10 mouse cellular contexts compared by ENCODE assay signal in the genomic region with DNA sequence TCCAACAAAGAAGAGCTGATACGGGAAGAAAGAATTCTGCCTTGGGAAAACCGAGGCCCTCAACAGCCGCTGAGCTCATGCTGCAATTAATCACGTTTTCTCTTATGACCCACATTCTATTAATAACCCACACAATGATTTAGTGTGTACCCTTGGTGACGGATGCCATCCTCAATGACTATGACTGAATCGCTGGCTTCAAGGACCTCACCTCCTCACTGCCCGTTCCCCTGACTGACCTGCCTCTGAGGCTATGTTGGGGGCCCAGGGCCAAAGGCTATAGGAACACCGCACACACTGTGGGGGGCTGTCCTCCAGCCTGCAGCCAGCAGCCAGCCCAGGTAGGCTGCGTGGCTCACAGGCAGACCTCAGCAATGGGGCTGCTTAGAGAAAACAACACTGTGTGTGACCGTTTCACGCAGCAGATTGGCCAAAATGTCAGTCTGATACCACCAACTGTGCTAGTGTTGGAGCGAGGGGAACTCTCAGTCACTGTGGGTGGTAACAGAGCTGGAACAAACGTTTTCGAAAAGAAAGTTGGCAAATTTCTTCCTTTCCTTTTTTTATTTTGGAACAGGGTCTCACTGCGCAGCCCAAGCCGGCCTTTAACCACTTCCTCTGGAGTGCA.
DNase-seq lines count a peak whose midpoint lies in the region; ATAC-seq and TF ChIP-seq lines count a peak whose summit lies in the region.
"Had no signal": no experiment of that assay in that cellular context is flagged by ENCODE, and none has a peak within 500 bp of the region (broad histone marks: within the 10 kb centered on the region; RNA-seq: fewer than 3 reads in every experiment).

No protein-coding gene starts in this region.

- no peaks in the 10 kb centered on the region for H3K27me3 ChIP-seq in embryonic facial prominence, embryonic 14.5 days (replicated peaks; ENCODE audit: control insufficient read depth, insufficient read depth, low read length)
- H3K27me3 ChIP-seq in embryonic facial prominence, embryonic 10.5 days (replicated peaks; ENCODE audit: low read depth, poor library complexity, severe bottlenecking): no peaks in the 10 kb centered on the region
- H3K27me3 ChIP-seq in kidney, postnatal 0 days (ENCODE audit: insufficient read depth, low read length): no peaks in the 10 kb centered on the region
- no peaks in the 10 kb centered on the region for H3K27me3 ChIP-seq in kidney, embryonic 15.5 days
- no peaks in the 10 kb centered on the region for H3K27me3 ChIP-seq in liver, postnatal 0 days (ENCODE audit: insufficient read depth, low read length)
- H3K27me3 ChIP-seq: neural tube, embryonic 12.5 days had no signal

- H3K27ac ChIP-seq in embryonic facial prominence, embryonic 14.5 days (replicated peaks; ENCODE audit: low read depth, low read length): no peak overlapping the region
- H3K27ac ChIP-seq in embryonic facial prominence, embryonic 10.5 days (replicated peaks): no peak overlapping the region
- peak overlapping the region; percentile 36; the same call in 1 of the 2 replicates for H3K27ac ChIP-seq in kidney, postnatal 0 days
- H3K27ac ChIP-seq in kidney, embryonic 15.5 days: no peak overlapping the region
- no peak overlapping the region for H3K27ac ChIP-seq in liver, postnatal 0 days (ENCODE audit: low read depth)
- H3K27ac ChIP-seq: neural tube, embryonic 12.5 days had no signal

- ATAC-seq in embryonic facial prominence, embryonic 14.5 days (ENCODE audit: low read depth): peak; percentile 16; the same call in 1 of the 2 replicates
- ATAC-seq in kidney, postnatal 0 days (replicated peaks; ENCODE audit: low FRiP score, low read depth): 0 out of 2 replicates have a peak, but pooled peaks have one; percentile 14
- no peak for ATAC-seq in kidney, embryonic 15.5 days (replicated peaks; ENCODE audit: low FRiP score)
- no peak for ATAC-seq in liver, postnatal 0 days
- ATAC-seq: forebrain, embryonic 16.5 days had no signal

- no peak for DNase-seq in embryonic facial prominence, embryonic 14.5 days (ENCODE audit: low spot score)
- no peak for DNase-seq in embryonic facial prominence, embryonic 10.5 days (ENCODE audit: low spot score)
- peak; percentile 46 for DNase-seq in kidney, postnatal 0 days (ENCODE audit: low spot score)
- DNase-seq in adrenal gland, adult 8-10 months: peak; percentile 73
- peak; percentile 64 to 72 for DNase-seq in layer of hippocampus, postnatal 36 days
- DNase-seq in natural killer cell, adult 2 months (ENCODE audit: low spot score in 2 of 2): no peak
- no peak for DNase-seq in liver, postnatal 0 days

- no peak for TF ChIP-seq CTCF in kidney, postnatal 0 days (IDR thresholded peaks at IDR 0.05; ENCODE audit: low read depth)
- no peak for TF ChIP-seq CTCF in liver, postnatal 0 days (IDR thresholded peaks at IDR 0.05; ENCODE audit: low read depth)

- H3K4me1 ChIP-seq in embryonic facial prominence, embryonic 14.5 days (ENCODE audit: control insufficient read depth, insufficient read depth, low read length): 0 out of 2 replicates have a peak, but pooled peaks cover under 1% of the 10 kb centered on the region
- peaks cover 26% of the 10 kb centered on the region for H3K4me1 ChIP-seq in embryonic facial prominence, embryonic 10.5 days
- peaks cover 5% of the 10 kb centered on the region; the same call in 1 of the 2 replicates for H3K4me1 ChIP-seq in kidney, postnatal 0 days (replicated peaks; ENCODE audit: insufficient read depth, low read length)
- peaks cover 51% of the 10 kb centered on the region for H3K4me1 ChIP-seq in kidney, embryonic 15.5 days
- no peaks in the 10 kb centered on the region for H3K4me1 ChIP-seq in liver, postnatal 0 days (ENCODE audit: insufficient read depth)

- no peaks in the 10 kb centered on the region for H3K36me3 ChIP-seq in embryonic facial prominence, embryonic 14.5 days (ENCODE audit: control insufficient read depth, insufficient read depth, low read length)
- H3K36me3 ChIP-seq in embryonic facial prominence, embryonic 10.5 days (replicated peaks): no peaks in the 10 kb centered on the region
- H3K36me3 ChIP-seq in kidney, postnatal 0 days (ENCODE audit: insufficient read depth, low read length): no peaks in the 10 kb centered on the region
- no peaks in the 10 kb centered on the region for H3K36me3 ChIP-seq in kidney, embryonic 15.5 days
- no peaks in the 10 kb centered on the region; the same call in 1 of the 2 replicates for H3K36me3 ChIP-seq in liver, postnatal 0 days (replicated peaks; ENCODE audit: insufficient read depth, low read length)
- H3K36me3 ChIP-seq: neural tube, embryonic 12.5 days had no signal

- H3K9ac ChIP-seq in embryonic facial prominence, embryonic 14.5 days (ENCODE audit: low read depth, low read length): no peak overlapping the region
- H3K9ac ChIP-seq in kidney, postnatal 0 days (ENCODE audit: low read depth, low read length): no peak overlapping the region
- no peak overlapping the region for H3K9ac ChIP-seq in kidney, embryonic 15.5 days
- H3K9ac ChIP-seq in liver, postnatal 0 days (replicated peaks): no peak overlapping the region
- H3K9ac ChIP-seq: neural tube, embryonic 12.5 days had no signal

- no peaks in the 10 kb centered on the region for H3K9me3 ChIP-seq in embryonic facial prominence, embryonic 14.5 days (ENCODE audit: control insufficient read depth, low read length)
- no peaks in the 10 kb centered on the region for H3K9me3 ChIP-seq in embryonic facial prominence, embryonic 10.5 days
- no peaks in the 10 kb centered on the region for H3K9me3 ChIP-seq in kidney, postnatal 0 days (replicated peaks; ENCODE audit: low read length)
- no peaks in the 10 kb centered on the region for H3K9me3 ChIP-seq in kidney, embryonic 15.5 days (replicated peaks)
- no peaks in the 10 kb centered on the region for H3K9me3 ChIP-seq in liver, postnatal 0 days (ENCODE audit: low read length)
- H3K9me3 ChIP-seq: neural tube, embryonic 12.5 days had no signal

- no peak overlapping the region for H3K4me2 ChIP-seq in embryonic facial prominence, embryonic 14.5 days (ENCODE audit: low read depth, low read length)
- H3K4me2 ChIP-seq in kidney, postnatal 0 days (ENCODE audit: low read length): no peak overlapping the region
- no peak overlapping the region for H3K4me2 ChIP-seq in kidney, embryonic 15.5 days
- H3K4me2 ChIP-seq in liver, postnatal 0 days (ENCODE audit: low read depth, low read length): no peak overlapping the region
- H3K4me2 ChIP-seq: neural tube, embryonic 12.5 days had no signal

- H3K4me3 ChIP-seq in embryonic facial prominence, embryonic 14.5 days (ENCODE audit: low read depth, low read length): no peak overlapping the region
- no peak overlapping the region for H3K4me3 ChIP-seq in embryonic facial prominence, embryonic 10.5 days
- no peak overlapping the region for H3K4me3 ChIP-seq in kidney, postnatal 0 days (replicated peaks; ENCODE audit: low read depth, low read length)
- no peak overlapping the region for H3K4me3 ChIP-seq in kidney, embryonic 15.5 days (replicated peaks)
- no peak overlapping the region for H3K4me3 ChIP-seq in liver, postnatal 0 days (ENCODE audit: low read depth, low read length)
- H3K4me3 ChIP-seq: neural tube, embryonic 12.5 days had no signal

- 77% methylated on average over 16 of the region's 16 CpGs for WGBS in embryonic facial prominence, embryonic 14.5 days
- WGBS in embryonic facial prominence, embryonic 10.5 days: 87% methylated on average over 16 of the region's 16 CpGs
- WGBS in kidney, postnatal 0 days: 54% methylated on average over 16 of the region's 16 CpGs
- WGBS in kidney, embryonic 15.5 days: 69% methylated on average over 16 of the region's 16 CpGs
- WGBS in liver, postnatal 0 days (ENCODE audit: insufficient replicate concordance): 80% methylated on average over 16 of the region's 16 CpGs

- TF ChIP-seq EP300 in liver, postnatal 0 days (IDR thresholded peaks at IDR 0.05; ENCODE audit: low read depth): no peak

Comparison
In these comparisons a context has a peak if more than half of its experiments do, and no peak if none do; other contexts are left out.
1. ATAC-seq: peak in embryonic facial prominence, embryonic 14.5 days (single experiment) and kidney, postnatal 0 days (single experiment); none in kidney, embryonic 15.5 days (single experiment) and liver, postnatal 0 days (single experiment).
2. DNase-seq: peak in kidney, postnatal 0 days (single experiment), adrenal gland, adult 8-10 months (single experiment) and layer of hippocampus, postnatal 36 days (2 of 2); none in embryonic facial prominence, embryonic 14.5 days (single experiment), embryonic facial prominence, embryonic 10.5 days (single experiment), natural killer cell, adult 2 months (0 of 2) and liver, postnatal 0 days (single experiment).